Mouse (Mus musculus) left cerebral cortex, postnatal 14 days (tissue): ENCODE data around the gene Ralgds. TPM values are rescaled to one million over a fixed set of nuclear protein-coding genes. Genes with fewer than 3 reads are reported as not detected.

Experiments
- DNase-seq, 2 experiments: peaks; one replicate each; pipeline ENCODE4 v3.0.0; 2021 to 2022; ENCODE audit warnings: low spot score in 2 of 2, mixed read lengths in 1 of 2
- intact Hi-C: fragments of 180-260 bp; cut with DNase I; formaldehyde crosslinking; loops from one replicate; pipeline ENCODE4 v1.15.1; 2025
- total RNA-seq, 2 experiments: library from RNA; stranded (reverse); gene quantifications; 2 replicates each; pipeline ENCODE4 v1.2.3; 2021

Gene Ralgds
- total RNA-seq, 2 experiments from 2014 or later: 119 TPM

GRCm38 (mm10) chr2:28545976-28546375, 33.1 kb downstream of the Ralgds start:
- no peak for DNase-seq
- intact Hi-C loops: no loop called here

DNA sequence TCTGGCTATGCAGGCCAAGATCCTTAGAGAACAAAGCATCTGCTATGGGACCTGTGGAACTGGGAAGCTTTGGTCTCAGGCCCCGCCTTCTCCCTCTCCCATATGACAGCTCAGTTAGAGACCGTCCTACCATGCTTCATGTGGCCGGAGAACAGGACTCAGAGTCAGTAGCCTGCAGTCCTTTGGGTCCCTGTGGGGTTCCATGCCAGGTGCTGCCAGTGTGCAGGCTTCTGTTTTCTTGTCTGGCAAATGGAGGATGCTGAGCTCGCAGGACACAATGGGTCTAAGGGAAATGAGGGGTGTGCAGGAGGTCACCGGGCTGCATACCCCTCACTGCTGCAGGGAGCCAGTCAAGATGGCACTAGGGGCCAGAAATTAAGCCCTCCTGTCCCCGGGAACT, 33.6 kb downstream of the Ralgds start:
- intact Hi-C loops: no loop called here
- DNase-seq: no peak

DNA sequence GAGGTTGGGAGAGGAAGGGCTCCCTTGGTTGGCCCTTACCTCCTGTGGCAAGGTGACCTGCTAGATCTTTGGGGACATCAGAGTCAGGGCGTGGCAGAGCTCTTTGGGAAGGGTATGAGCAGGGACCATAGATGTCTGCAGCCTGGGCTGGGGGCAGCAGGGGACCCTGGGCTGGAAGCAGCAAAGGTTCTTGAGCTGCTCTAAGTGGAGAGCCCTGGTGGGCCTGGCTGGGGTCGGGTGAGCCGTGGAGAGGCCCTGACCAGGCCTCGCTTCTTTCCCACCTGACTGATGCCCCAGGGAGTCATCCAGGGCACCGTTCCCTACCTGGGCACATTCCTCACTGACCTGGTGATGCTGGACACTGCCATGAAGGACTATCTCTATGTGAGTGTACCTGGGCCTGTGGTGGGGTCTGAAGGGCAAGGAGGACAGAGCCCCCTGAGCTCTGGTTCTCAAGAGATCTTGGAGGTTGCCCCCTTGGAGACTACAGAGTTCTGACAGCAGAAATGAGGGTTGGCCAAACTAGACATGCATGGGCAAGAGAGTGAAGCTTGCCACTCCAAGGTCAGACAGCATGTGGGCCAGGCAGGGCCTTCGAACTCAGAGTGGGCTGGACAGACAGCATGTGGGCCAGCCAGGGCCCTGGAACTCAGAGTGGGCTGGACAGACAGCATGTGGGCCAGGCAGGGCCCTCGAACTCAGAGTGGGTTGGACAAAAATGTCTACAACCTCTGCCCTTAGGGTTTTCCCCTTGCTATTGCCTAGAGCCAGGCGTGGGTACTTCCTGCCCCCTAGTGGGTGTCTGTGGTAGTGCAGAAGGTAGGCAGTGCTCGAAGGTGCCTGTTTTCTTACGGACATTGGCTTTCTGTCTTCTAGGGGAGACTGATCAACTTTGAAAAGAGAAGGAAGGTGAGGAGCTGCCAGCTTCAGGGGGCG, 34.6 kb downstream of the Ralgds start:
- DNase-seq: peak; percentile 79 to 87
- intact Hi-C loops: loop anchor here (2.0 kb wide), 1 partner anchor 33 kb away; no protein-coding TSS in a partner anchor

DNA sequence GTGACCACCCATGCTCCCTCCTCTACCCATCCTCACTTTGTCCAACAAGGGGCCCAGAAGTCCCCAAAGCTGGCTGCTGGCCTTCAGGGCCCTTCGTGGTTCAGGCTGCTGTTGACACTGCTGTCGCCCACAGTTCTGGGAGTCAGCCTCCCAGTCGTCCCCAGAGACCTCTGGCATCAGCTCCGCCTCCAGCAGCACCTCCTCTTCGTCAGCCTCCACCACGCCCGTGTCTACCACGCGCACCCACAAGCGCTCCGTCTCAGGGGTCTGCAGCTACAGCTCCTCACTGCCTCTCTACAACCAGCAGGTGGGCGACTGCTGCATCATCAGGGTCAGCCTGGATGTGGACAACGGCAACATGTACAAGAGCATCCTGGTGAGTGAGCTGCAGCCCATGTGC, 36.2 kb downstream of the Ralgds start:
- intact Hi-C loops: loop anchor here (2.0 kb wide), 1 partner anchor 34 kb away; no protein-coding TSS in a partner anchor
- DNase-seq: no peak

DNA sequence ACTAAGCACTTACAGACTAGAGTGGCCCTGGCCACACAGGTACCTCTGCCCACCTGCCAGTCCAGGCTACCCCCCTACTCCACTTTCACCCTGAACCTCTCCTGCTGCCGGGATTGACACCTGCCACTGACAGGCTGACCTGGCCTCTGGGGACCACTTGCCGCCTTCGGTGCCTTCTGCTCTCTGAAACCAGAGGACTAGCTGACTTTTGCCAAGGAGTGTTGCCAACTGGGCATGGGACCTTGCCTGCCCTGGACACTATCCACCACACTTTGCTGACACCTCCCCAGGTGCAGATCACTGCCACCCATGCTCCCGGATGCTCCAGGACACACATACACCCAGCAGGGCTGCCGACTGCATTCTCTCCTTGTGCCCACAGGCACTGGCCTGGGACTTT, 39.4 kb downstream of the Ralgds start:
- intact Hi-C loops: no loop called here
- DNase-seq: no peak

DNA sequence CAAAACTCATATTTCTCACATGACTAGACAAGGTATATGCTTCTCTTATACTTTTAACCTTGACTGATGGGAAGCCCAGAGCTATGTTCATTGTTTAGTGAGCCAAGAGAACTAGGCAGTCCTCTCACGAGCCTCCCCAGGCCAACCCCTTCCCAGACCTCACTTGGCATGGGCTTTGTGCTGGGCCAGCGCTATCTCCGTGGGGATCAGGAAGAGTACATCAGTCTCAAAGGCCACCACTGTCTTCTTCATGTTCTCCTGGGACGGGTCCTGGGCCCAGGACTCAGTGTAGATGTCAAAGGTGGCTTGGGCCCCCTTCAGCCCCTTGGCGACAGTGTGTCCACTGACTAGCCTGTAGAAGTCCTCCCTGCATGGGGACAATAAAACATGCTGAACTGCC, 44.5 kb downstream of the Ralgds start:
- intact Hi-C loops: no loop called here
- no peak for DNase-seq

DNA sequence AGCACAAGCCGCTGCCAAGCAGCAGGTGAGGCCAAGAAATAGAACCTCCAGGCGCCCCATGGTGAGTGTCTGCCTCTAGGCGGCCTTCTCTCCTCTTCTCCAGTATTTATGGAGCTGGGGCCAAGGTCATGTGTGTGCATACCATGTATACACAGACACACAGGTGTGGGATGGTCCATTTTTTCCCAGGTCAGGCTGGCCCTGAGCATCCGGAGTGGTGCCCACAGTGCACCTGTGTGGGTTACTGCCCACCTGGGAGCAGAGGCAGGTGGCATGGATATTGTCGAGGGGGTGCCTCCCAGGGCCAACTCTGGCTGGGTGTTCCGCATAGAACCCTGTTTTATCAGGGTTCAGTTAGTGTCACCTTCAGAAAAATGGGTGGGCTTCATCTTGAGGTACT, 50.4 kb downstream of the Ralgds start, which contains the start of gene Cel:
Gene Cel, minus strand, starts transcription at position 101 of the 400 bp plus-strand sequence.
- no peak for DNase-seq

GRCm38 (mm10) chr2:28563830-28564229, 50.9 kb downstream of the Ralgds start:
- no peak for DNase-seq
- intact Hi-C loops: no loop called here

More for the DNA sequence above, 50.4 kb downstream of the Ralgds start, which contains the start of gene Cel:
- intact Hi-C loops: no loop called here

DNA sequence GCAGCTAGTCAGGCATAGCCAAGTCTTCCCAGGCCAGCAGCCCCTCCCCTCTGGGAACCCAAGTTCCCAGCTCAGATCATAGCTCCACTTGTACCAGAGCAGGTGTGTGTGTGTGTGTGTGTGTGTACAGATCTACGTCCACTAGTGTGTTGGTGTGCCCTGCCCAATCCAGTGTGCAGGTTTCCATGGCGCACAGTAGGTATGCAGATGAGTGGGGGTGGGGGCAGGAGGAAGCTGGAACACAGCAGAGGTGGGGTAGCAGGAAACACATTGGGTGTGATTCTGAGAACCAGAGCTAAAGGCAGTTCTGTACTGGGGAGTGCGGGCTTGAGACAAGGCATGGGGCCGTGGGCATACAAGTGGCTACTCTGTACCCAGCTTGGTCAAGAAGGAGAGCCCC, 51.5 kb downstream of the Ralgds start:
- no peak for DNase-seq
- intact Hi-C loops: no loop called here

DNA sequence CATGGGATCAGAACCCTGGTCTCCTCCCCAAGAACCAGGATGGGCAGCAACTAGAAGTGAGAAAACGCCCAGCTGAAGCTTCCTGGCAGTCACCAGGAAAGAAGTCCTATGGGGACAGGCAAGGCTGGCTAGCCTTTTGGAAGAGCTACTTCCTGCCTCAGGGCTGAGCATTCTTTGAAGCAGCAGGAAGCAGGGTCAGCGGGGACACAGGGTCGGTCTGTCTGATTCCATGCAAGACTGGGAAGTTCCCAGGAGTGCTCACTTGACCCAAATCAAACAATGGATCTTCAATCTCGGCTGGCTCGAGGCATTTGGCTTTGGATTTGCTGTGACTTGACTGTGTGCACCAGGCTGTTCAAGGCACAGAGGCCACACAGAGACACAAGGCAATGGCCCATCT, 53.6 kb downstream of the Ralgds start:
- no peak for DNase-seq
- intact Hi-C loops: no loop called here

DNA sequence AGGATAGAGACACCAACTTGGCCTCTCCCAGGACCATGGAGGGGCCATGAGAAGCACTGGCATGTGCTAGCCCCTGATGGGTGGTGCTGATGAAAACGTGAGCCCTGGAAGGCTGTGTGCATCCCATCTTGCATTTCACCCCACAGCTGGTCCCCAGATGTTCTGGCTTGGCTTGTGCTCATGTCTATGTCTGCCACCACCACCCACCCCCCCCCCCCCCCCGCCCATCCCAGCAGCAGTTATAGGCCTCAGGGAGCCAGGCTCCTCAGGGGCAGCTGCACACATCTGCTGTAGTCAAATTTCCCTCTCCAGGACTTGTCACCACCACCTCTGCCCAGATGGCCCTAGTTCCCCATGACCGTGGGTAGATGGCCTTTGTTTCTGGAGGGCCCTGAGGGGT, 57.0 kb downstream of the Ralgds start:
- DNase-seq: no peak

GRCm38 (mm10) chr2:28575341-28575740, 62.4 kb downstream of the Ralgds start:
- no peak for DNase-seq
- intact Hi-C loops: no loop called here

More for the DNA sequence above, 57.0 kb downstream of the Ralgds start:
- intact Hi-C loops: no loop called here

- no peak for DNase-seq
- intact Hi-C loops: no loop called here
Measured at GRCm38 (mm10) chr2:28576815-28577214, 63.9 kb downstream of the Ralgds start.

- intact Hi-C loops: no loop called here
- DNase-seq: peak; percentile 30 to 36
Measured at GRCm38 (mm10) chr2:28578003-28578402, 65.1 kb downstream of the Ralgds start.

- DNase-seq: peak; percentile 88 to 92
- intact Hi-C loops: loop anchor here (2.0 kb wide), 1 partner anchor 68 kb away; no protein-coding TSS in a partner anchor
Measured at GRCm38 (mm10) chr2:28582647-28583353, 69.9 kb downstream of the Ralgds start.

GRCm38 (mm10) chr2:28583651-28584050, 70.7 kb downstream of the Ralgds start, which contains the start of gene Gtf3c5:
TSS of gene Gtf3c5 (minus strand) at chr2:28583751.
- intact Hi-C loops: loop anchor here (2.0 kb wide), 1 partner anchor 69 kb away; no protein-coding TSS in a partner anchor

DNA sequence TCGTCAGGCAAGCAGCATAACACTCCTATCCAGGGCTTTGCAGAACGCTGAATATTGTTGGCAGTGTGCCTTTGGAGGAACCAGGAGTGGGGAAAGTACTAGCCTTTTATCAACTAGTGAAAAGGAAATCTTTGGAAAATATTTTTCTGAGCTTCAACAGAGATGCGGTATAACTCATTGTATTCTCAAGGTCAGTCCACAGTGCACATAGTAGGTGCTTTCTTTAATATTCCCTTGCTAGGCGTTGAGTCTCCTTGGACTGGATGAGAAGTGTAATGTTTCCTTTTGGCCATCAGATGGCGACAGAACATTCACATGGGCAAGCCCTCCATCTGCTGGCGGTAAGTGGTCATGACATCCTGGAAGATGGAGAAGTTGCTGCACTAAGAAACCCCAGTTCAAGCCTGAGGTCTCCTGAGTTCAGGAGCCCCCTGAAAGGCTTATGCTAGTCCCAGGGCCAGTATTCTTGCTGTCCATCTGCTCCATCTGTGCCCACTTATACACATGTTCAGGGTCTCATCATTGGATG, 72.2 kb downstream of the Ralgds start:
- intact Hi-C loops: no loop called here
- DNase-seq: peak; percentile 83 to 87

More at GRCm38 (mm10) chr2:28583651-28584050, 70.7 kb downstream of the Ralgds start, which contains the start of gene Gtf3c5:
- DNase-seq: no peak

GRCm38 (mm10) chr2:28585730-28586129, 72.8 kb downstream of the Ralgds start:
- peak; percentile 15 to 33 for DNase-seq
- intact Hi-C loops: no loop called here

DNA sequence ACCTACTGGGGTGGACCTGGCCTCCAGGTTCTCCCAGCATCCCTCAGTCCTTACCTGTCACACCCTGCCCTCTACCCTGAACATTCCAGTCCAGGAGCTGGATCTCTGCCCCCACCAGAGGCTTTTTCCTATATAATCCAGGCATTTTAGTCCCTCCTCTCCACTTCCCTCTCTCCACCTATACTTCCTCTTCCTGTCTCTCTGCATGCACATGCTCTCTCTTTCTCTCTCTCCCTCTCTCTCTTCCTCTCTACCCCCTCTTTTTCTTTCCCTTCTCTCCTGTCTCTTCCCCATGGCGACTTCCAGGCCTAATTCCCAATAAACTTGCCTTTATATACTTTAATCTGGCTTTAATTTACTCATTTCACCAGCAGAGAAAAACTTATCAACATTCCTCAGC, 75.6 kb downstream of the Ralgds start:
- intact Hi-C loops: no loop called here

GRCm38 (mm10) chr2:28591479-28591878, 78.6 kb downstream of the Ralgds start:
- intact Hi-C loops: no loop called here
- DNase-seq: no peak

More for the DNA sequence above, 75.6 kb downstream of the Ralgds start:
- no peak for DNase-seq
